In the genomic region with DNA sequence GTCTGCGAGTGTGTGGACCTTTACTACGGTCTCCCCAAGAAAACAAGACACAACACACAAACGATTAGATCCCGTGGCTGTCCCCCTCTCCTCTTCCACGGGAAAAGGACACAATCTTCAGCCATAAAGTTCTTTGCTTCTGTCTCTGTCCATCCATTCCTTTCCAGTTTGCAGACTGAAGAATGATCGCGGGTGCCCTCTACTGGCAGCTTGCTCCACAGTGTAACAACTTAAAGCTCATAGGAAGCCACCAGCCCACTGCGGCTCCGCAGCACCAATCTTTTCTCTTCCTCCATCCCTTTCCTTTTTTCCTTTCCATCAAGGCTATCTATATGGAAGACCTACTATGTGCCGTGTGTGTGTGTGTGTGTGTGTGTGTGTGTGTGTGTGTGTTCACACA, we compare ENCODE assay signal across 8 mouse cellular contexts.
DNase-seq lines count a peak whose midpoint lies in the region; ATAC-seq lines count a peak whose summit lies in the region.

No protein-coding gene starts in this region.

- H3K4me1 ChIP-seq in forebrain, embryonic 14.5 days (ENCODE audit: control insufficient read depth, insufficient read depth, low read length): peaks cover 11% of the 10 kb centered on the region
- H3K4me1 ChIP-seq in liver, embryonic 13.5 days (replicated peaks): peaks cover 5% of the 10 kb centered on the region
- H3K4me1 ChIP-seq in neural tube, embryonic 14.5 days (ENCODE audit: control insufficient read depth, insufficient read depth, low read length): peaks cover 10% of the 10 kb centered on the region

- DNase-seq in ES-CJ7 (ENCODE audit: low read depth, low spot score): peak; percentile 69
- peak; percentile 92 for DNase-seq in forebrain, embryonic 14.5 days (ENCODE audit: low spot score)
- DNase-seq in heart, postnatal 10 days: peak; percentile 85 to 91
- peak; percentile 79 to 95 for DNase-seq in kidney, postnatal 36 days
- DNase-seq in liver, embryonic 13.5 days: peak; percentile 42
- DNase-seq in thymus, postnatal 25 days: peak; percentile 26

- H3K4me2 ChIP-seq in forebrain, embryonic 14.5 days (ENCODE audit: low read length): no peak overlapping the region
- H3K4me2 ChIP-seq in liver, embryonic 13.5 days: no peak overlapping the region
- no peak overlapping the region for H3K4me2 ChIP-seq in neural tube, embryonic 14.5 days (ENCODE audit: low read depth, low read length)

- H3K4me3 ChIP-seq in forebrain, embryonic 14.5 days (ENCODE audit: low read depth, low read length): no peak overlapping the region
- H3K4me3 ChIP-seq in liver, embryonic 13.5 days (replicated peaks): no peak overlapping the region
- H3K4me3 ChIP-seq in neural tube, embryonic 14.5 days (ENCODE audit: low read depth, low read length): no peak overlapping the region

- no peaks in the 10 kb centered on the region for H3K9me3 ChIP-seq in forebrain, embryonic 14.5 days (replicated peaks; ENCODE audit: control insufficient read depth, low read length)
- H3K9me3 ChIP-seq in liver, embryonic 13.5 days (replicated peaks): no peaks in the 10 kb centered on the region
- no peaks in the 10 kb centered on the region for H3K9me3 ChIP-seq in neural tube, embryonic 14.5 days (ENCODE audit: control insufficient read depth, low read length)

- intact Hi-C loops in heart, postnatal 10 days (cut with DNase I): loop anchor here (1.0 to 5.0 kb wide), 5 partner anchors 191 to 556 kb away; a partner anchor contains a TSS

- WGBS in forebrain, embryonic 14.5 days: 18% methylated on average over 10 of the region's 10 CpGs
- WGBS in liver, embryonic 13.5 days (ENCODE audit: insufficient replicate concordance): 13% methylated on average over 10 of the region's 10 CpGs
- WGBS in neural tube, embryonic 14.5 days: 10% methylated on average over 10 of the region's 10 CpGs

- no peaks in the 10 kb centered on the region for H3K27me3 ChIP-seq in forebrain, embryonic 14.5 days (replicated peaks; ENCODE audit: control insufficient read depth, insufficient read depth, low read length)
- H3K27me3 ChIP-seq in liver, embryonic 13.5 days: no peaks in the 10 kb centered on the region
- H3K27me3 ChIP-seq in neural tube, embryonic 14.5 days (ENCODE audit: control insufficient read depth, insufficient read depth, low read length): no peaks in the 10 kb centered on the region

- peak; percentile 82 for ATAC-seq in cerebellum, adult (ENCODE audit: insufficient number of reproducible peaks, low FRiP score, low TSS enrichment)
- ATAC-seq in forebrain, embryonic 14.5 days: peak; percentile 89
- ATAC-seq in liver, embryonic 13.5 days (ENCODE audit: low read depth): 0 out of 2 replicates have a peak, but pooled peaks have one; percentile 46
- ATAC-seq in neural tube, embryonic 14.5 days (ENCODE audit: low read depth): peak; percentile 76

- no peak overlapping the region for H3K27ac ChIP-seq in forebrain, embryonic 14.5 days (ENCODE audit: low read depth, low read length)
- H3K27ac ChIP-seq in liver, embryonic 13.5 days: no peak overlapping the region
- no peak overlapping the region for H3K27ac ChIP-seq in neural tube, embryonic 14.5 days (ENCODE audit: low read depth, low read length)

- H3K9ac ChIP-seq in forebrain, embryonic 14.5 days (ENCODE audit: low read length): no peak overlapping the region
- no peak overlapping the region for H3K9ac ChIP-seq in liver, embryonic 13.5 days
- no peak overlapping the region for H3K9ac ChIP-seq in neural tube, embryonic 14.5 days (replicated peaks; ENCODE audit: low read depth, low read length)

- no peaks in the 10 kb centered on the region for H3K36me3 ChIP-seq in forebrain, embryonic 14.5 days (ENCODE audit: control insufficient read depth, insufficient read depth, low read length)
- H3K36me3 ChIP-seq in liver, embryonic 13.5 days: no peaks in the 10 kb centered on the region
- H3K36me3 ChIP-seq in neural tube, embryonic 14.5 days (ENCODE audit: control insufficient read depth, insufficient read depth, low read length): no peaks in the 10 kb centered on the region

Comparison
In these comparisons a context has a peak if more than half of its experiments do, and no peak if none do; other contexts are left out.
1. DNase-seq: peak in every context shown above with its lines; median percentile 92 in forebrain, embryonic 14.5 days; 88 in heart, postnatal 10 days; 87 in kidney, postnatal 36 days; 69 in ES-CJ7; 42 in liver, embryonic 13.5 days; 26 in thymus, postnatal 25 days.